Mouse (Mus musculus) forebrain, postnatal 0 days (tissue): ENCODE measurements around the gene Kpna7. TPM values are rescaled to one million over a fixed set of nuclear protein-coding genes. Genes with fewer than 3 reads are reported as not detected.

ENCODE experiments used
- ATAC-seq: fragments of 200-750 bp; cut with Nextera tagmentation; 2 replicates; pipeline ENCODE4 v1.8.0; 2017; ENCODE audit warnings: mild to moderate bottlenecking, moderate library complexity
- DNase-seq: peaks from one replicate; pipeline ENCODE4 v3.0.0-alpha.2; 2015
- H3K27ac ChIP-seq: fragments of 300-500 bp; sonication (generic); 2 replicates; pipeline ENCODE4 v1.5.1; 2014; ENCODE audit warnings: low read depth, mild to moderate bottlenecking, antibody characterized with exemption, low read length, moderate library complexity, mixed read lengths
- H3K27me3 ChIP-seq: fragments of 300-500 bp; sonication (generic); 2 replicates; pipeline ENCODE4 v1.6.1; 2014; ENCODE audit warnings: mild to moderate bottlenecking, low read length, mixed read lengths; ENCODE audit not compliant: insufficient read depth
- H3K36me3 ChIP-seq: fragments of 300-500 bp; sonication (generic); 2 replicates; pipeline ENCODE4 v1.6.1; 2014; ENCODE audit warnings: mild to moderate bottlenecking, moderate library complexity; ENCODE audit not compliant: insufficient read depth
- H3K4me1 ChIP-seq: fragments of 300-500 bp; sonication (generic); 2 replicates; pipeline ENCODE4 v1.6.1; 2014; ENCODE audit warnings: antibody characterized with exemption; ENCODE audit not compliant: insufficient read depth
- H3K4me2 ChIP-seq: fragments of 300-500 bp; sonication (generic); 2 replicates; pipeline ENCODE4 v1.6.1; 2014; ENCODE audit warnings: low read depth, mild to moderate bottlenecking, moderate library complexity
- H3K4me3 ChIP-seq: fragments of 300-500 bp; sonication (generic); 2 replicates; pipeline ENCODE4 v1.5.1; 2014; ENCODE audit warnings: low read depth, low read length, mixed read lengths
- H3K9ac ChIP-seq: fragments of 300-500 bp; sonication (generic); 2 replicates; pipeline ENCODE4 v1.6.1; 2014; ENCODE audit warnings: mild to moderate bottlenecking
- H3K9me3 ChIP-seq: fragments of 300-500 bp; sonication (generic); 2 replicates; pipeline ENCODE4 v1.6.1; 2016; ENCODE audit warnings: low read length
- CTCF ChIP-seq: sonication (generic); IDR thresholded peaks from 2 replicates; pipeline ENCODE4 v1.5.1; 2016; ENCODE audit warnings: antibody characterized with exemption, control low read depth, low read depth
- WGBS: fragments of 180-500 bp; shearing (Covaris S2); extraction: QIAGEN DNeasy Blood & Tissue Kit; methylation state at CpG from one replicate; pipeline ENCODE4 v1.1.7; 2014; 5-methylcytosine and 5-hydroxymethylcytosine counted together
- polyA plus RNA-seq: library from polyadenylated mRNA; unstranded; fragments of >200 nt; fragmentation: Nextera tagmentation; extraction: Ambion mirVana; gene quantifications from 2 replicates; pipeline ENCODE4 v1.2.1, GENCODE M21; 2015
- total RNA-seq: library from RNA; depleted of rRNA; stranded (reverse); fragments of >200 nt; gene quantifications from 2 replicates; pipeline ENCODE4 v1.2.3, GENCODE M21; 2014

Gene Kpna7
- total and polyA plus RNA-seq, 2 experiments from 2014 or later: not detected

- Histone ChIP-seq H3K27ac (no peak overlapping the region), H3K9me3 (no peaks in the 10 kb centered on the region), H3K9ac (no peak overlapping the region), H3K4me3 (no peak overlapping the region), H3K4me2 (no peak overlapping the region), H3K4me1 (no peaks in the 10 kb centered on the region), H3K27me3 (no peaks in the 10 kb centered on the region), H3K36me3 (no peaks in the 10 kb centered on the region)
- no peak for DNase-seq
- 90% methylated on average over 4 of the region's 4 CpGs for WGBS
- no peak; the same call in 1 of the 2 replicates for ATAC-seq
- TF ChIP-seq CTCF: no peak
Observed at GRCm38 (mm10) chr5:144989061-144989405, 94.8 kb downstream of the Kpna7 start.

DNA sequence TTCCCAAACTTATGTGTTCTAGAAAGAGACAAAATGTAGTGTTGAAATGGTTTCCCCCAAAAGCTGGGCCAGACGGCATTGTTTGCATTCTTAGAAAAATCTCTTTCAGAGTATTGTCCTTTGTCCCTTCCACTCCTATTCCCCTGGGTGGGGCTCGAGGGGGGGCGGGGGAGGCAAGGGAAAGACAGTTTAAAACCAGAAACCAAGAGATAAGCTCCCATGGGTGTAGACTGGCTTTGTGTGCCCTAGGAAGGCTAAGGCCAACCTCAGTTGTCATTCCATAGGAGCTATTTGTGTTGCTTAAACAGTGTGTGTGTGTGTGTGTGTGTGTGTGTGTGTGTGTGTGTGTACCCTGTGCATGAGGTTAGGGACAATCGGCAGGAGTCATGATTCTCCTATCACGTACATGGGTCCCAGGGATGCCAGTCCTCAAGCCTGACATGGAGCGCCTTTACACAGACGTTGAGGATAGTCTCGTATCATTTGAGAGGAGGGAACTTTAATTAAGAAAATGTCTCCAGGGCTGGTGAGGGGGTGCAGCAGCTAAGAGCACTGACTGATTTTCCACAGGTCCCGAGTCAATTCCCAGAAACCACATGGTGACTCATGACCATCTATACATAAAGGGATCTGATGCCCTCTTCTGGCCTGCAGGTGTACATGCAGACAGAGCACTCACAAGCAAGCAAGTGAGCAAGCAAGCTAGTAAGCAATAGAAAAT lies 95.3 kb downstream of the Kpna7 start:
- H3K4me2 ChIP-seq: no peak overlapping the region
- no peaks in the 10 kb centered on the region for H3K36me3 ChIP-seq
- no peak overlapping the region for H3K9ac ChIP-seq
- peak; percentile 75 for DNase-seq
- peak; percentile 87 for ATAC-seq
- H3K27ac ChIP-seq: no peak overlapping the region
- 49% methylated on average over 9 of the region's 9 CpGs for WGBS
- H3K4me3 ChIP-seq: no peak overlapping the region
- TF ChIP-seq CTCF: peak; percentile 85
- H3K9me3 ChIP-seq: no peaks in the 10 kb centered on the region
- H3K27me3 ChIP-seq: no peaks in the 10 kb centered on the region
- H3K4me1 ChIP-seq: no peaks in the 10 kb centered on the region

DNA sequence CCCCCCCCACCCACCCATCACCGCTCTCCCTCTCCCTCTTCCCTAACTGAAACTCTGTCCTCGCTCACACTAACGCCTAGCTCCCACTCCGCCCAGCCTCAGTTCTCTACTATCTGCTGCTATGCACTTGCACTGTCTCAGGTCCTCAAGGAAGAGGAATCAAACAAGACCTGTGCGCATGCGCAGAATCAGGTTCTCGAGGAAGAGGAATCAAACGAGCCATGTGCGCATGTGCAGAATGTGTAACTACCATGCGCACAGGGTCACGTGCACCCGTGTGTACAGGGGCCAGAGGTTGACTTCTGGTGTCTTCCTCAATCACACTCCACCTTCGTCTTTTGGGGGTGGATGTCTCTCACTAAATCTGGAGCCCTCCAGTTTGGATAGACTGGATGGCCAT lies 96.3 kb downstream of the Kpna7 start:
- H3K9me3 ChIP-seq: no peaks in the 10 kb centered on the region
- ATAC-seq: no peak
- H3K4me1 ChIP-seq: no peaks in the 10 kb centered on the region
- H3K9ac ChIP-seq: no peak overlapping the region
- H3K27me3 ChIP-seq: no peaks in the 10 kb centered on the region
- no peak overlapping the region for H3K4me2 ChIP-seq
- no peaks in the 10 kb centered on the region for H3K36me3 ChIP-seq
- DNase-seq: no peak
- 90% methylated on average over 13 of the region's 13 CpGs for WGBS
- no peak overlapping the region for H3K4me3 ChIP-seq
- H3K27ac ChIP-seq: no peak overlapping the region
- TF ChIP-seq CTCF: no peak

- H3K9me3 ChIP-seq: no peaks in the 10 kb centered on the region
- peak; percentile 30; the same call in 1 of the 2 replicates for TF ChIP-seq CTCF
- DNase-seq: no peak
- H3K4me2 ChIP-seq: no peak overlapping the region
- H3K4me1 ChIP-seq: no peaks in the 10 kb centered on the region
- H3K27me3 ChIP-seq: no peaks in the 10 kb centered on the region
- ATAC-seq: no peak
- no peak overlapping the region for H3K4me3 ChIP-seq
- H3K36me3 ChIP-seq: no peaks in the 10 kb centered on the region
- no peak overlapping the region for H3K27ac ChIP-seq
- WGBS: 93% methylated on average over 5 of the region's 5 CpGs
- no peak overlapping the region for H3K9ac ChIP-seq
Observed at GRCm38 (mm10) chr5:144984839-144985238, 99.0 kb downstream of the Kpna7 start.

- WGBS: 94% methylated on average over 3 of the region's 3 CpGs
- Histone ChIP-seq H3K4me2 (no peak overlapping the region), H3K27ac (no peak overlapping the region), H3K9me3 (no peaks in the 10 kb centered on the region), H3K4me1 (no peaks in the 10 kb centered on the region), H3K9ac (no peak overlapping the region), H3K4me3 (no peak overlapping the region), H3K36me3 (no peaks in the 10 kb centered on the region), H3K27me3 (no peaks in the 10 kb centered on the region)
- no peak for ATAC-seq
- TF ChIP-seq CTCF: peak; percentile 28; the same call in 1 of the 2 replicates
- no peak for DNase-seq
Observed at GRCm38 (mm10) chr5:144983227-144983626, 100.6 kb downstream of the Kpna7 start.

- Histone ChIP-seq H3K9ac (no peak overlapping the region), H3K4me3 (no peak overlapping the region), H3K27me3 (no peaks in the 10 kb centered on the region), H3K27ac (no peak overlapping the region), H3K4me2 (no peak overlapping the region), H3K36me3 (no peaks in the 10 kb centered on the region), H3K9me3 (no peaks in the 10 kb centered on the region), H3K4me1 (no peaks in the 10 kb centered on the region)
- 83% methylated on average over 6 of the region's 6 CpGs for WGBS
- no peak for TF ChIP-seq CTCF
- DNase-seq: no peak
- ATAC-seq: no peak
Observed at GRCm38 (mm10) chr5:144979110-144979509, 104.7 kb downstream of the Kpna7 start.

GRCm38 (mm10) chr5:144978533-144979107 lies 105.2 kb downstream of the Kpna7 start:
- H3K27me3 ChIP-seq: no peaks in the 10 kb centered on the region
- no peak overlapping the region for H3K27ac ChIP-seq
- H3K4me2 ChIP-seq: no peak overlapping the region
- no peak overlapping the region for H3K9ac ChIP-seq
- no peak overlapping the region for H3K4me3 ChIP-seq
- no peak for DNase-seq
- WGBS: 66% methylated on average over 10 of the region's 10 CpGs
- no peaks in the 10 kb centered on the region for H3K4me1 ChIP-seq
- ATAC-seq: no peak
- no peaks in the 10 kb centered on the region for H3K9me3 ChIP-seq
- TF ChIP-seq CTCF: no peak
- H3K36me3 ChIP-seq: no peaks in the 10 kb centered on the region
